Mouse (Mus musculus): ENCODE results near the gene Mylk.

Mylk gene

DNA sequence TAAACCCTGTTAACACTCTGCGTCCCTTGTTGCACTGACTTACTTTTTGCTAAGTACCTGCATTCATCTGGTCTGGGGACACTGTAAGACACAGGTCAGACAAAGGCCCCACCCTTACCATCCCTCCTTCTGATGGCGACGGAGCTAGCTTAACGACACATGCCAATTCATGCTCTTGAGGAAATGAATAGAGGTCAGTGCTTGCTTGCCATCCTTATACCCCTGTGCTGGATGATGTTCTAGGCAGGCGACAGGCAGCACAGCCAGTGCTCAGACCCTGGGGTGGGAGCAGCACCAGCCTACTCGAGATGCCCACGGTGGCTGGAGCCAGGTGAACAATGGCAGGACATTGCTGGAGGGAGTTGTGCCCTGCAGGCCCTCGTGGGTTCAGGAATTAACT is 157.8 kb downstream of the Mylk start:
- in situ Hi-C loops (cut with MboI): no loop called here

DNA sequence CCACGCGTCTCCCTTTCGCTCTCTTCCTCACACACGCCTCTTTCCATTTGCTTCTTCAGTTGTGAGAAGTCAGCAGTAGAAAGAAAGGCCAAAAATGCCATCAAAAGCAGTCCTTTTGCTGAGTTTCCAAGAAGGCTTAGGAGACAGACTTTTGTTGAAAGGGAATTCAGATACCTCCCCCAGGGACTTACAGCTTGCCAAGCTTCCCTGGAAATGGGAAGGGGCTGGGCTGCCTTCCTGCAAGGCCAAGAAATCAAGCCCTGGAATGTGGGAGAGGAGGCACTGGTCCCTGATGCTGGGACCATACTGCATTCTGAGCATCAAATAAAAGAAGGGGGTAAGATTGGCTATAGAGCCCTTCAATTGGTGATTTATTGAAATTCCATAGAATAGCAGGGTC is 159.9 kb downstream of the Mylk start:
- in situ Hi-C loops (cut with MboI): no loop called here

DNA sequence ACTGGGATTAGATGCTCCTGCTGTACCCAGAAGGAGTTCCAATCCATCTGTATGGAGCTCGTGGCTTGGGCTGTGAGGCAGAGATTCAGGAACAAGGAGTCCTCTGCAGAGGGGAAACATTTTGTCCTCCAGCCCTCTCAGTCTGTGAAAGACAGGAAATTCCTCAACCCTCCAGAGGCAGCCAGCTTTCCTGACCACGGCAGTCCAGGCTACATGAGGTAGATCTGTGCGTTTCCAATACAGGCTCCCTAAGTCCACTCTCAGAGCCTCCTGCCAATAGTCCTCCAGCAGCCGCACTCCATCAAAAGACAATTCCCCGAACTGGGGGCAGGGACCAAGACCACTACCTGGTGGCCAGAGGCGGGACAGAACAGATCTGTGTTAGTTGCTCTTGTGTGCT is 164.4 kb downstream of the Mylk start:
- in situ Hi-C loops (cut with MboI): no loop called here

DNA sequence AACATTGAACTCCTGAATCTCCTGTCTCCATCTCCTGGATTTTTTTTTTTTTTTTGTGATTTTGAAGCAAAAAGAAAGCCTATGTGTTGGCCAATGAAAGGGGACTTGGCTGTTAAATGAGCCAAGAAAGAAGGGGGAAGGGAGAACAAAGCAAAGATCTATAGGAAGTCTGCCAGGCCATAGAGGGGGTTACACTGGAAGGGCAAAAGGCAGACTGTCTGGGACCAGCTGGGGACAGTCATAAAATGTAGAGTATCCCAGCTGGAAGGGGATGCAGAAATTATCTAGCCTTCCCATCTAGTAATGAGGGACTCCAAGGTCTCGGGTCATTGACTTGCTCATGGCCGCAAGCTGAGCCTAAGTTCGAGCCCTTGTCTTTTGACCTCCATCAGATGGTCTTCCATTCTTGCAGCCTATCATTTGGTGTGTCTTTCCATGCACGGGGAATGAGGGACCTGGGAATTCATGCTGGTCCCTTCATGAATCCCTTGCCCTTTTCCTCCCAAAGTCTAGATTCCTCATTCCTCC is 172.4 kb downstream of the Mylk start:
- in situ Hi-C loops (cut with MboI): no loop called here

DNA sequence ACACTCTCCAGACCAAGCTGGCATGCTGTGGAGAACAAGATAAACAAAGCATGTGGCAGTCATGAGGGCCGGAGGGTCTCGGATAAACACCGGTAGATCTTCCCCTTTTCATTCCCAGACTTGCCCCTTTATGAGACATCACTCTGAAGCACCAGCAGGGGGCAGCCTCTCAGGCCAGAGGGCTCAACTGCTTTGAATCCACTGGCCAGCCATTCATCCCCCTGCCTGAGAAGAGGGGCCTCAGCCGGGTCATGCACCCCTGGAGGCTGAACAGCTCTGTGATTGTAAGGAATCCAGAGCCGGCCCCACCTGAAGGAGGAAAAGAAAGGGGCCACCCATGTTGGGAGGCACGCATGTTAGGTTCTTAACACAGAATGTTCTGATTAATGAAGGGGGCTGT is 175.2 kb downstream of the Mylk start:
- in situ Hi-C loops (cut with MboI): no loop called here

DNA sequence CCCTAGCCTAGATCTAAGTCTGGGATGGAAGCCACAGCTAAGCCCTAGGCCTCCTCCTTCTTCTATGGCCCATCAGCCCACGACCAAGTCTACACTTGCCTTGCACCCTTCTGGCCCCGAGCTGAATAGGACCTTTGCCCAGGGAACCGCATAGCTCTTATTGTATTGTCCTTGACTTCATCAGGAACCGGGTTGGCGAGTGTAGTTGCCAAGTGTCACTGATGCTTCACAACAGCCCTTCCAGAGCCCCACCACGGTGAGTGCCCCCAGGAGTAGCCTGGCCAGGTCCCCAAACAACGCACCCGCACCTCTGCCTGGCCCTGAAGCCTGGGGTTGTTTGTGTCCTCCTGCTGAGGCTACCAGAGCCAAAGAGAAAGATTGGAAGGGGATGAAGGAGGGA is 175.9 kb downstream of the Mylk start:
- in situ Hi-C loops (cut with MboI): no loop called here

DNA sequence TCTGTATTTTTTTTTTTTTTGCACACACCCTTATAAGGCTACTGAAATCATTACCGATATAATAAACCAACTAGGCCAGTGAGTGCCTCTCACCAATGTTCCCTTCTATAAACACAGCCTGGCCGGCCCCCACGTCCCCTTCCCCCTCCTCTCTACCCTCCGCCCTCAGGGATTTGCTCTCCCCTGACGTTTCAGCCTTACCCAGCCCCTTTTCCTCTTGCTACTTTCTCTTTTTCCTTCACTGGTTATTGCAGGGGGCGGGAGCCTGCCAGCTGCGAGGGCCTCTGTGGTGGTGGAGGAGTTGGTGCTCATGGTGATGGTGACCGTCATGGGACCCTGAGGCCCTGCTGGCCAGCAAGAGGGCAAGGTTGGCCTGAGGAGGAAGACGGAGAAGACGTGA is 176.3 kb downstream of the Mylk start:
- in situ Hi-C loops (cut with MboI): no loop called here

DNA sequence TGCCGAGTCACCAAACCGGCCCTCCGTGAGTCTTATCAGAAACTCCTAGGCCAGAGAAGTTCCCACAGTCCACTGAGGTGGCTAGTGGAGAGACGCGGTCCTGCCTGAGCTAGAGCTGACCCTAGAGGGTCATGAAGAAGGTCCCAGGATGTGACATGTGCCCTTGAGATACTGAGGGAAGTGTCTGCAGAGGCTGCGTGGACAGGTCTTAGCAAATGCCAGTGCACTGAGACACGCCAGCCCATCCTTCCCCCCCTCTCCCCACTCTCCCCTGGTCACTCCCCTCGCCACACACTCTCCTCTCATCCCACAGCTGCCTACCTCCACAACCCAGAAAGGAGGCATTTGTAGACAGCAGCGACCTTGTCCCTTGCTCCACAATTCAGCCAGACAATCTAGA is 178.6 kb downstream of the Mylk start:
- in situ Hi-C loops (cut with MboI): no loop called here

DNA sequence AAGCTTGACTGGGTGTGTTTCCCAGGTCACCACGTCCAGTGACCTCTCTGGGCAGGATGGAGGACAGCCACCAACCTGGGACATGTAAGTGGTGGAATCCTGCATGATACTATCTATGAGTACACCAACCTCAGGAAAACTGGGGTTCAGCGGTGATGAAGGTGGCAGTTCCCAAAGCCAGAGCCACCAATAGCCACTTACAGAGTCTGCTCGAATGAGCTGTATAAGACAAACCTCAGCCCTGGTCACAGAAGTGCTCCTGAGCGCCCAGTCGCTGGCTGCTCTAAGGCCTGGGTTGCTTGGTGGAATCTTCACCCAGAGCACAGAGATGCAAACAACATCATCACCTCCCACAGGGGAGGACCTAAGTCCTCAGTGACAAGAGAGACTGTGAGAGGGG is 179.3 kb downstream of the Mylk start:
- in situ Hi-C loops (cut with MboI): no loop called here

DNA sequence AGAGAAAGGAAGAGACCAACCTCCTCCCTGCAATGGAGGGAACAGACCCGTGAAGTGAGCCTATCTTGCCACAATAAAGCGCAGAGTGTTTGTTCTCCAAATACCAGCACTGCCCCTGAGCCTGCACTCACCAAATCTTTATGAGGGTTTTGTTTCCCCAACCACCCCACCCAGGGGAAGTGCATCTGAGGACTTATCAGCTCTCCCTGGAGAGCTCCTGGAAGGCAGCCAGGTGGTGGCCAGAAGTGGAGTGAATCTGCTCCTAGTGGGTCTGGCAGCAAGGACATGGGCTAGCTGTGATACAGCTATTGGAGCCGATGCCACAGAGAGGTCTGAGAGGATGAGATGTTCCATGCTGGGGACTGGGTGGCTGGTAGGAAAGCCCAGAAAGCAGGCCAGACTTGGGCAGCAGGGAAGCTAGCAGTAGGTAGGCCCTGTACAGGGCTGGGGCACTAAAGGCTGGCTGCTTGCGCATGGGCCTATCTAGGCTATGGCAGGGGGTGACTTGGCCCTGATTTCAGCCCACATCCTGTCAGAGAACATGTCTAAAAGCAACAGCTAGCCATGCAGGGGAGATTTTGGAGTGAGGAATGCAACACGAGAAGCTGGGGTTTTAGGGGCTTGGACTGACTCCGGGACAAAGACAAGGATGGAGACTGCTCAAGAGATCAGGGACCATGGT is 180.1 kb downstream of the Mylk start:
- in situ Hi-C loops (cut with MboI): no loop called here

DNA sequence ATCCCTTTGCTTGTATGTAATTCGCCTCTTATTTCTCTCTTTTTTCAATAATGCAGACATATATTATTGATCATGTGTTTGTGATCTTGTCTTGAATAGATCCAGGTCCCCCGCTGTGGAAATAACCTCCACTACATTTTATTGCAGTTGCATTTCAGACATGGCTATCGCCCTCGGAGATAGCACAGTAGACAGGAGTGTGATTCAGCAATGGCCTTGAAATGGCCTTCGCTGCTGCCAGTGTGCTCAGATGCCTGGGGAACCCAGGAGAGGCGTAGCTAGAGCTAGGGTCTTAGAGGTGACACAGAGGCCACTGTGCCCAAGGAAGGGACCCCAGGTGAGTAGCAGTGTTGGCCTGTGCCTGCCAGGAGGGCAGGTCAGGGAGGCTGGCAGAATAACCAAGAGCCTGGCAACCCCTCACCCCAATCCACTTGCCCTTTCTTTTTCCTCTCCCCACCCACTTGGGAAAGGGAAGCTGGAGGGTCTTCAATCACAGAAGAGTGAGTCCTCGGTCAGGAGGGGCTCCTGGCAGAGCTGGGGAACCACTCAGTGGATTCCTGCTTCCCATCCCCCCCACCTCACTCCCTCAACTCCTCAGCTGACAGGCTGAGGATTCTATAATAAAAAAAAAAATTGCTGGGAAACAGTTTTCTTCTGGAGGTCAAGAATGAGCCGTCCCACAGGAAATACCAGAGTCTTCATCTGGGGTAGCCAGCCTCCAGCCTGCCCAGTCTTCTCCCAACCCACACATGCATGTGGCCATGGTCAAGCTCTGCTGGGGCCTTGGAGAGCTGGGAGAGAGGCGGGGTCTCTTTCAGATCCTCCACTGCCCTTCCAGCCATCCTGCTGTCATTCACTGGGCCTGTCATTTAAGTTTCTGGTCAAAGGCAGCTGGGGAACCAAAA is 181.8 kb downstream of the Mylk start:
- in situ Hi-C loops (cut with MboI): no loop called here

DNA sequence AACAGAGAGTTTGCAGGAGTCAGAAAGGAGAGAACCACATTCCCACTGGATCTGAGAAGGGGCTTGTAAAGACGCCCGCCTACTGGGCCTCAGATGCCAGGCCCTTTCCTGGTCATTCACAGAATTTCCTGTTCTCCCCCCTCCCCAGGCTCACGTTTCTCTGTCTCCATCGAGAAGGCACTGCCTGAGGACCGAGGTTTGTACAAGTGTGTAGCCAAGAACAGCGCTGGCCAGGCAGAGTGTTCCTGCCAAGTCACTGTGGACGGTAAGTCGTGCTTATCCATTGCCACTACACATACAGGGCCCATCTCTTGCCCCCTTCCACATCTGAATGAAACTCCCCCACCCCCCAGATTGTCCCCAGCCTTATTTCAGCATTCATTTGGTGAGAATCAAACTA is 184.7 kb downstream of the Mylk start:
- in situ Hi-C loops (cut with MboI): no loop called here

DNA sequence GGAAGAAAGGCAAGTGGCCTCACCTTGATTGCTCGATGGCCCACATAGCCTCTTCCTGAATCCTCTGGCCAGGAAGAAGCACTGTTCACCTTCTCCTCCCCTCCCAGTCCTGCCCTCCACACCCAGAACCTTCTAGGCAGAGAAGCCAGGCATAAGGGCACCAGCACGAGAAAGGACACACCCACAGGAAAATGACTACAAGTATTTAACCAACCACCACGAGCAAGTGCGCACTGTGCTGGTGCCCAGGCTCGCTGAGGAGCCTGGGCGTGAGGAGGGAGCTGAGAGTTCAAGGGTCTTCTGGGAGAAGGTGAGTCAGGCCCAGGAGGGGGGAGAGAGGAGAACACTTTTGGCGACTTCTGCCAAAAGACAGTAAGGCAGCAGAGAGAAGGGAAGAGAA is 185.1 kb downstream of the Mylk start:
- in situ Hi-C loops (cut with MboI): no loop called here

DNA sequence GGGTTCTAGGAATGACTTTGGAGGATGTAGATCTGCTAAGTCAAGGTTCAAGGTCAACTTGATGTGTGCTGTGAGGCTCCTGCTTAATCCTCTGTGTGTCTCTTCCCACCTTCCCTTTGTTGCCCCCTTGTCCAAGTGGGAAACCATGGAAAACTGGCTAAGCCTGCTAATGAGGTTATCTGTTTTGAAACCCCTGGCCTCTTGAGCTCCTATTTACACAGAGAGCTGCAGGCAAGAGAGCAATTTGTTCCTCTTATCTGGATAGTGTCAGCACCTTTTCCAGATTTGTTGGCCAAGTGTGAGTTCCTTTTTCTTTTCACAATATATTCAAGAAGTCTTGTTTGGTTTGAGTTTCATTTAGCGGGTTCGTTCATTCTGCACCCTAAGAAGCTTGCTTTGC is 186.3 kb downstream of the Mylk start:
- in situ Hi-C loops (cut with MboI): no loop called here

DNA sequence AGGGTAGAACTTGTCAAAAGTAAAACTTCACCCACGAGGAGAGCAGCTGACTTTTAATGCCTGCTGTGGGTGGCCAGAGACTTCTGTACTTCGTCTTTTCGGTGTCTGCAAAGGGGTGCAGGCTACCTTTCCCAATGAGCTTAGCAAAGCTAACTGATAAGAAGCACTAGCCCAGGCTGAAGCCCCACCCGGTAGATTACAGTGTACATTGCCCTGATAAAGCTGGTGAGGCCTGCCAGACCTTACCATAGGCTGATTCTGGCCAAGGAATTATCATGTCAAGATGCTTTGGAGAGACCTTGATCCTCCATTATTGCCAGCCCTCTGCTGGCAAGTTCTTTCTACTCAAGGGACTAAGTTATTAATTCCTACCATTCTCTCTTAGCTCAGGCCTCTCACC is 188.2 kb downstream of the Mylk start:
- in situ Hi-C loops (cut with MboI): no loop called here

DNA sequence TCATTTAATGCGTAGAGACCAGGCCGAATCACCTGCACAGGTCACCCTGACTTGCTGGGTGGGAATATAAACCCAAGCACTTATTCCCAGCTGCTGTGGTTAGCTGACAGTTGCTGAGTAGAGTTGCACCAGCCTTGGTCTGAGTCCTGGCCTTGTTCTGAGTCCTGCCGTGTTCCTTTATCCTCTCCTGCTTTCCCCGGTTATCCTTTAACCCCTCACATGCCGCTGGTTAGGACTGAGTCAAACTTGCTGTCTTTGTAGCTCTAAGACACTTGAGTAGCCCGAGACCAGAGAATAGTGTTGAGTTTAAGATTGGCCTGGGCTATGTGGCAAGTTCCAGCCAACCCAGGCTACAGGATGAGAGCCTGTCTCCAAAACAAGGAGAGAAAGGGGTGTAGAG is 189.5 kb downstream of the Mylk start:
- in situ Hi-C loops (cut with MboI): no loop called here

DNA sequence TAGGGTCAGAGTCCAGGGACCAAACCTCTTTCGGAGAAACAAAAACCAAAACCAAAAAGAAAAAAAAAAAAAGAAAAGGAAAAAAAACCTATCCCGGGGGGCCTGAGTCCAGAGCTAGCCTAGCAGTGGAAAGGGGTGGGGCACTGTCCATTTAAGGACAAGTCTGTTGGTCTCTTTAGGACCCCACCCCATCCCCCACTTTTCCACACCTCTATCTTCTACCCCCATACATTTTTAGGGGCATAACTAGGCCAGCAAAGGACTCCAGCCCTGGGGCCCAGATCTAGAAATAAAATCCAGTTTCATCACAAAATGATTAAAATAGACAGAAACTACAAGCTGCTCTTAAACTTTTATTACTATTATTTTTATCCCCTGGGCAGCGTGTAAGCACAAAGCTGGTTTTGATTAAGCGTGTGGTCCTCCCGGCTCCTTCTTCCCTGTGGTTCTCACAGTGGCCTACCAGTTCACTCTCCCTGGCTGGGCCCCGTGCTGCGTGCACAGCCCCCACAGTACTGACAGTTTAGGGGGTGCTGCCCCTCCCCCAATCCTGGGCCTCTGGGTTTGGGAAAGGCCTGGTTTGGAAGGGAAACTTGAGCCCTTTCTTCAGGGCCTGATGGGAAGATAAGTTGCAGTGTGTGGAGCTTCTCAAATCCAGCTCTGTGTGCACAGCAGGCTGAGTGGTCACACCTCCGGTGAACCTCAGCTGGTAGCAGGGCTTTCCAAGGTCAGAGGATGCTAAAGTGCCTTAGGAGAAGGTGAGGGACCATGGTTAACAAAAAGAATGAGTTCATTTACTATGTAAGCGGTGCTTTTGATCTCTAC is 190.7 kb downstream of the Mylk start:
- in situ Hi-C loops (cut with MboI): no loop called here

DNA sequence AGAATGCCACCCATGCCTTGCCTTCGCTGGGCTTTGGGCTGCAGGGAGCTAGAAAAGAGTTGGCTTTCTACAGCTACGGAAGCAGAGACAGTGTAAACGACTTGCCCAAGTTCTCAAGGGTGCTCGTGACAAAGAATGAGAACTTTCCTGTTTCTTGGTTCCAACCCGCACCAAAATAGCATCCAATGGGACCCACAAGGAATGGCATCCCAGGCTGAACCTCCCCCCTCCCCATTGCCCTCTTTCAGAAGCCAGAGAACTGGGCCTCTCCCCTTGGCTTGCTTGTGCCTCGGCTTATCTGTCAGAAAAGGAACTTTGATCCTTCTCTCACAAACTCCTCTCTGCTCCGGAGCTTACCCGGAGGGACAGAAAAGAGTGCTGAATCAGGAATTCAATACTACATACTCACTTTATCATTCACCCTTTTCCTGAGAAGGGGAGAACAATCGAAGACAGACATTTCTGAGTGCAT is 191.4 kb downstream of the Mylk start:
- in situ Hi-C loops (cut with MboI): no loop called here

DNA sequence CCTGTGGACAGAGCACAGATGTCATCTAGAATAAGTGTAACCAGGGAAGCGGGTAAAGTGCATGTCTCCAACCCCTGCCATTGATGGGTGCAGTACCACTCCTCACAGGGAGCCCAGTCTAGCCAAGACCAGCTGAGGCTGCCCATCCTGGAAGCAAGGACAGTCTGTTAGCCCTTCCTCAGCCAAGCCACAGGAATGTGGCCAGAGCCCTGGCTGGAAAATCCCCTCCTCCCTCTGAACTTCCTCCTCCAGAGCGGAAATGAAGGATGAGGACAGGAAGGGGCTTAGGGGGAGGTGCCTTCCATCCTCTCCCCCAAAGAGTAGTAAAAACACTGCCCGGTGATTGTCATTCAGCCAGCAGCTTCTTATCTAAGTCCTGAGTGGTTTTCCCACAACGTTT is 192.6 kb downstream of the Mylk start:
- in situ Hi-C loops (cut with MboI): no loop called here

DNA sequence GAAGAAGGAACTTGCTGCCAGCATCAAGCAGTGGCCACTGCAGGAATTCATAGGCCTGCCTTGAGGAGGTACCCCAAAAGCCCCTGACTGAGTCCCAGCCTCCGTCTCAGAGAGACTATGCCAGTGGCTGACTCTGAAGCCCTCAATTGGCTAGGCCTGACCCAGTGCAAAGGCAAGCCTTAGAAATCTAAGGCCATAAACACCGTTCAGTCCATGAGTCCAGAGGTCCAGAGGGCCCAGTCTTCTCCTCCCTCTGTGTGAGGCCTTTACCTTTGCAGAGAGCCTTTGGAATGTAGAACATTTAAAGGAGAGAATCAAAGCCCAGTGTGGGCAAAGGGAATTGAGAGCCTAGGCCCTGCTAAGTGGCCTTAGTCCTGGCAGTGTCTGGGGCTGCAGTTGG is 193.2 kb downstream of the Mylk start:
- in situ Hi-C loops (cut with MboI): no loop called here

DNA sequence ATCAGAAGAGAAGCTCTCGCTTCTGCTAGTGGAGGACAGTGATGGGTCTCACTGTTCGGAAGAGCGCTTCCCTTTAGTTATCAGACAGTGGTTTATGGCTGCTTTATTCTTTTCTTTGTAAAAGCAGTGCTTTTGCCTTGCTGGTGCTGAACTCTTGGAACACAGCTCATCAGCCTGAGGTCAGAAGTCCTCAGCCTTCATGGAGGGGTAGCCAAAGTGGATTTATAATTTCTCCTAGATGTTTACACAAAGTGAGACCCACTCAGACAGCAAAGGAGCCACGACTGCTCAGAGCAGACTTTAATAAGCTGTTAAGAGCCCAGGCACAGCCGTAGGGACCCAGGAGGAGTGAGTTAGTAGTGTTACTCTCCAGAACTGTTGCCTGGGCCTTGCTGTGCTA is 194.9 kb downstream of the Mylk start:
- in situ Hi-C loops (cut with MboI): no loop called here

DNA sequence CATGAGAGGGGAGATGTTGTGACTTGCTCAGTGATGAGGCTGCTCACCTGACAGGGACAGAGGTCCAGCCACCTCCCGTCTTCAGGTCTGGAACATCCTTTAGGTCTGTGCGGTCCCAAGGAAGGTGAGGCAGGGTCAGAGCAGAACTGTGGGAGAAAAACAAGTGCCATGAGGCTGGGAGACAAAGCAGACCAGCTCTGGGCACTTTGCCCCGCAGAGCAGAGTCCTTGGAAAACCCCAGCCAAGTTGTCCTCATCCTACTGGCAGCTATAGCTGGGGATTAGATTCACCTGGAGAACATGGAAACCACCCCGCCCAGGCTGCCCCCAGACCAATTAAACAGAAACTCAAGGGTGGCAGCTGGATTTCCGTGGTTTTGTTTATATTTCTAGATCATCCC is 195.4 kb downstream of the Mylk start:
- in situ Hi-C loops (cut with MboI): no loop called here
